Mouse (Mus musculus): ENCODE measurements at regions not wholly inside any gene's neighbourhood (a gene's known extent, or its start where the extent isn't known, plus 50 kb on each side); places are given as distances from the start of the nearest gene placed in this dataset.

DNA sequence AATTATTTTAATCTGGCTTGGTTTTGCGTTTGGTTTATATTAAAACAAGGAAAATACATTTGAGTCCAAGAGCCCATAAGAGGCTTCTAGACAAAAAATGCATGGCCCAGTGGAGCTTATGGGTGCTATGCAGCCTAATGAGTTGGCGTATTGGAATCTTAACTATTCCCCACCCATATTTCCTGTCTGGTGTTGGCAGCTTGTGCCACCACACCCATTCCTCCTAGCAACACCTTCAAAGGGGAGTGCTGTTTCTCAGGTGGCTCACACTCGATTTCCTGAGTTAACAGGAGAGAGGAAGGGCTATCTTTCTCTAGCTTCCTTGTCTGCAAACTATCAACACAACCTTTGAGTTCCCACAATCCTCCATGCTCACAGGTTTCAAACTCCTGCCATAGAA is 331.0 kb downstream of the Plk2 start:
- TF ChIP-seq POLR2A (IDR thresholded peaks at IDR 0.05; ENCODE audit: insufficient read length, low read depth): no peak
- no peak for TF ChIP-seq MAX (IDR thresholded peaks at IDR 0.05; ENCODE audit: low read depth)
- no peak for TF ChIP-seq SRF (IDR thresholded peaks at IDR 0.05; ENCODE audit: control insufficient read depth, insufficient read length, low read depth)
- TF ChIP-seq MYOG (IDR thresholded peaks at IDR 0.05; ENCODE audit: control insufficient read depth in 1 of 3, insufficient read depth in 1 of 3, insufficient read length in 2 of 3, low read depth in 2 of 3): no peak

All from myocyte (in vitro differentiated cells).